In the genomic region with DNA sequence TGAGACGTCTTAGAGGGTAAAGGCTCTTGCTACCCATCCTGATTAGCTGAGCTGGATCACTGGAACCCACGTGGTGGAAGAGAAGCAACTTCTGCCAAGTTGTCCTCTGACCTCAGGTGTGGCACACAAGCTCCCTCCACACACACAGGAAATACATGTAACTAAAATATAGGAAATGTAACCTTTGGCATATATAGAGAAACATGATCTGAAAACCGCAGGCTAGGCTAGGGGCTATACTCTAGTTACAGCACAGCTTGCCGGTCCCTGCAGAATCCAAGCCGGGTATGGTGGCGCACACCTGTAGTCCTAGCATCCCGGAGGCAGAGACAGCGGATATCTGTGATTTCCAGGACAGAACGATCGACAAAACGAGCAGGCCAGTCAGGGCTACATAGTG, we compare ENCODE assay signal across 8 mouse cellular contexts. TPM values are rescaled to one million over a fixed set of nuclear protein-coding genes. Genes with fewer than 3 reads are reported as not detected.
DNase-seq lines count a peak whose midpoint lies in the region; ATAC-seq and TF ChIP-seq lines count a peak whose summit lies in the region.

No protein-coding gene starts in this region.

- TF ChIP-seq CTCF in left cerebral cortex, adult 2 months (IDR thresholded peaks at IDR 0.05) = no peak

- peak; percentile 30 for ATAC-seq in activated CD4-positive, CD25-positive, alpha-beta regulatory T cell, adult 4 months
- ATAC-seq in forebrain, embryonic 15.5 days (replicated peaks) = peak; percentile 34; the same call in 1 of the 2 replicates
- ATAC-seq in liver, embryonic 12.5 days = peak; percentile 14; the same call in 1 of the 2 replicates
- ATAC-seq in stomach, embryonic 16.5 days (ENCODE audit: insufficient read depth, low FRiP score) = peak; percentile 22; the same call in 1 of the 2 replicates

- H3K4me3 ChIP-seq in left cerebral cortex, adult 2 months = peak overlapping the region; percentile 76
- peak overlapping the region; percentile 81 for H3K4me3 ChIP-seq in forebrain, embryonic 15.5 days
- peak overlapping the region; percentile 78 for H3K4me3 ChIP-seq in liver, embryonic 12.5 days
- H3K4me3 ChIP-seq in stomach, embryonic 16.5 days (replicated peaks; ENCODE audit: low read length) = peak overlapping the region; percentile 65

- H3K36me3 ChIP-seq in forebrain, embryonic 15.5 days = peaks cover 14% of the 10 kb centered on the region
- peaks cover 19% of the 10 kb centered on the region for H3K36me3 ChIP-seq in liver, embryonic 12.5 days
- peaks cover 11% of the 10 kb centered on the region; the same call in 1 of the 2 replicates for H3K36me3 ChIP-seq in stomach, embryonic 16.5 days (ENCODE audit: control insufficient read depth, insufficient read depth, low read length)

- H3K9me3 ChIP-seq in forebrain, embryonic 15.5 days = no peaks in the 10 kb centered on the region
- H3K9me3 ChIP-seq in liver, embryonic 12.5 days (replicated peaks) = no peaks in the 10 kb centered on the region
- H3K9me3 ChIP-seq in stomach, embryonic 16.5 days (replicated peaks; ENCODE audit: control insufficient read depth, low read length) = no peaks in the 10 kb centered on the region

- intact Hi-C loops in left cerebral cortex, adult 2 months (cut with DNase I) = loop anchor here (5.0 to 10.0 kb wide), 4 partner anchors 192 to 399 kb away; a partner anchor contains a TSS
- intact Hi-C loops in left cerebral cortex, postnatal 25 days (cut with DNase I) = loop anchor here (5.0 kb wide), 1 partner anchor 262 kb away; a partner anchor contains a TSS

- H3K27ac ChIP-seq in left cerebral cortex, adult 2 months = peak overlapping the region; percentile 83
- H3K27ac ChIP-seq in forebrain, embryonic 15.5 days (replicated peaks) = peak overlapping the region; percentile 88
- H3K27ac ChIP-seq in liver, embryonic 12.5 days = peak overlapping the region; percentile 96
- peak overlapping the region; percentile 96 for H3K27ac ChIP-seq in stomach, embryonic 16.5 days (ENCODE audit: low read length)

- peaks cover 26% of the 10 kb centered on the region for H3K4me1 ChIP-seq in forebrain, embryonic 15.5 days
- peaks cover 80% of the 10 kb centered on the region for H3K4me1 ChIP-seq in liver, embryonic 12.5 days
- peaks cover 8% of the 10 kb centered on the region; the same call in 1 of the 2 replicates for H3K4me1 ChIP-seq in stomach, embryonic 16.5 days (ENCODE audit: control insufficient read depth, insufficient read depth, low read length)

- no peaks in the 10 kb centered on the region for H3K27me3 ChIP-seq in forebrain, embryonic 15.5 days
- no peaks in the 10 kb centered on the region for H3K27me3 ChIP-seq in liver, embryonic 12.5 days (replicated peaks)
- H3K27me3 ChIP-seq in stomach, embryonic 16.5 days (ENCODE audit: control insufficient read depth, insufficient read depth, low read length) = no peaks in the 10 kb centered on the region

- peak overlapping the region; percentile 95 for H3K4me2 ChIP-seq in forebrain, embryonic 15.5 days (replicated peaks)
- peak overlapping the region; percentile 82 for H3K4me2 ChIP-seq in liver, embryonic 12.5 days
- H3K4me2 ChIP-seq in stomach, embryonic 16.5 days (ENCODE audit: low read depth, low read length) = peak overlapping the region; percentile 69

- peak overlapping the region; percentile 72 for H3K9ac ChIP-seq in forebrain, embryonic 15.5 days (replicated peaks)
- H3K9ac ChIP-seq in liver, embryonic 12.5 days = peak overlapping the region; percentile 83
- H3K9ac ChIP-seq in stomach, embryonic 16.5 days (ENCODE audit: low read length) = peak overlapping the region; percentile 83

- DNase-seq in left cerebral cortex, adult 2 months (ENCODE audit: extremely low spot score in 1 of 2, low spot score in 2 of 2) = no peak
- no peak for DNase-seq in left cerebral cortex, postnatal 25 days (ENCODE audit: low spot score in 2 of 2)
- DNase-seq in cerebellum, adult 9-10 months = no peak
- no peak for DNase-seq in spleen, adult 12 weeks (ENCODE audit: low spot score)

- under 1% methylated on average over 11 of the region's 11 CpGs for WGBS in forebrain, embryonic 15.5 days
- WGBS in liver, embryonic 12.5 days (ENCODE audit: insufficient replicate concordance) = 1% methylated on average over 11 of the region's 11 CpGs
- under 1% methylated on average over 11 of the region's 11 CpGs for WGBS in stomach, embryonic 16.5 days

RNA-seq across cellular contexts. Expression of a gene that starts 0.5 kb away (rescaled TPM):
- total RNA-seq in left cerebral cortex, adult 2 months (2021) = 10 to 100 TPM; 28.2 to 28.9 TPM
- 10 to 100 TPM; 29.4 TPM for total RNA-seq in left cerebral cortex, postnatal 25 days (2021)
- polyA plus RNA-seq in activated CD4-positive, CD25-positive, alpha-beta regulatory T cell, adult 4 months (2017; shearing (Covaris generic)) = 10 to 100 TPM; 88.0 to 94.9 TPM
- 55.5 and 60.7 TPM in 2 replicates for polyA plus RNA-seq in forebrain, embryonic 15.5 days (2015; fragmentation: Nextera tagmentation; extraction: Ambion mirVana)
- polyA plus RNA-seq in liver, embryonic 12.5 days (2016; fragmentation: Nextera tagmentation; extraction: Ambion mirVana) = 53.1 and 57.0 TPM in 2 replicates
- 49.7 and 51.0 TPM in 2 replicates for polyA plus RNA-seq in stomach, embryonic 16.5 days (2015; fragmentation: Nextera tagmentation; extraction: Ambion mirVana)

RNA-seq across cellular contexts. Expression of a gene that starts 31.6 kb away (rescaled TPM):
- 100 to 1,000 TPM; 116 to 119 TPM for total RNA-seq in left cerebral cortex, adult 2 months (2021)
- 100 to 1,000 TPM; 108 to 122 TPM for total RNA-seq in left cerebral cortex, postnatal 25 days (2021)
- 10 to 100 TPM; 31.1 to 33.0 TPM for polyA plus RNA-seq in activated CD4-positive, CD25-positive, alpha-beta regulatory T cell, adult 4 months (2017; shearing (Covaris generic))
- polyA plus RNA-seq in forebrain, embryonic 15.5 days (2015; fragmentation: Nextera tagmentation; extraction: Ambion mirVana) = 52.2 and 53.4 TPM in 2 replicates
- polyA plus RNA-seq in liver, embryonic 12.5 days (2016; fragmentation: Nextera tagmentation; extraction: Ambion mirVana) = 27.2 and 30.1 TPM in 2 replicates
- polyA plus RNA-seq in stomach, embryonic 16.5 days (2015; fragmentation: Nextera tagmentation; extraction: Ambion mirVana) = 65.6 and 66.3 TPM in 2 replicates
